Mouse (Mus musculus): ENCODE measurements at regions not wholly inside any gene's neighbourhood (a gene's known extent, or its start where the extent isn't known, plus 50 kb on each side); places are given as distances from the start of the nearest gene placed in this dataset.

- H3K9ac ChIP-seq (replicated peaks) = no peak overlapping the region
- no peak overlapping the region for H3K4me2 ChIP-seq (replicated peaks)
- H3K4me3 ChIP-seq (replicated peaks) = no peak overlapping the region
- no peaks in the 10 kb centered on the region for H3K27me3 ChIP-seq
- WGBS = 92% methylated on average over 4 of the region's 4 CpGs
- H3K9me3 ChIP-seq = no peaks in the 10 kb centered on the region
- no peak for ATAC-seq
- H3K4me1 ChIP-seq (replicated peaks) = peaks cover 9% of the 10 kb centered on the region
- H3K27ac ChIP-seq = no peak overlapping the region
- H3K36me3 ChIP-seq = no peaks in the 10 kb centered on the region
Observed at GRCm38 (mm10) chr3:37909821-37910220, 185.5 kb upstream of the Gm5148 start.

DNA sequence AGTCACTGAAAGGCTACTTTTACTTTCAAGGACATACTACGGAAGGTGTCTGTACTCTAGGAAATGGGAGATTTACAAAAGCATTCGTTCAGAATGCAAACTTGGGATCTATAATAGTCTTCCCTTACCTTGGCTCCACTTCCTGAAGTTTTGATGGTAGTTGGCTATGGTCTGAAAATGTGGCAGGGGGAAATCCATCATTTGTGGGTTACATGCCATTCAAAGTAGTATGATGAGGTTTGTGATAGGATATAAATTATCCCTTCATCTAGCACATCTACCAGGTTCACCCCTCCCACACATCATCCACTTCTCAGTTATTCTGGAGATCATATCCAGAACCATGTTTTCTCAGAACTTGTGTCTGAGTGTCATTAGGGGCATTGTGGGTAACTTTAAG is 184.7 kb upstream of the Gm5148 start:
- no peak overlapping the region for H3K4me3 ChIP-seq (replicated peaks)
- no peak overlapping the region for H3K4me2 ChIP-seq (replicated peaks)
- no peaks in the 10 kb centered on the region for H3K9me3 ChIP-seq
- no peaks in the 10 kb centered on the region for H3K27me3 ChIP-seq
- H3K36me3 ChIP-seq = no peaks in the 10 kb centered on the region
- H3K27ac ChIP-seq = no peak overlapping the region
- H3K4me1 ChIP-seq (replicated peaks) = peaks cover 9% of the 10 kb centered on the region
- no peak for ATAC-seq
- 88% methylated on average over 2 of the region's 2 CpGs for WGBS
- no peak overlapping the region for H3K9ac ChIP-seq (replicated peaks)

DNA sequence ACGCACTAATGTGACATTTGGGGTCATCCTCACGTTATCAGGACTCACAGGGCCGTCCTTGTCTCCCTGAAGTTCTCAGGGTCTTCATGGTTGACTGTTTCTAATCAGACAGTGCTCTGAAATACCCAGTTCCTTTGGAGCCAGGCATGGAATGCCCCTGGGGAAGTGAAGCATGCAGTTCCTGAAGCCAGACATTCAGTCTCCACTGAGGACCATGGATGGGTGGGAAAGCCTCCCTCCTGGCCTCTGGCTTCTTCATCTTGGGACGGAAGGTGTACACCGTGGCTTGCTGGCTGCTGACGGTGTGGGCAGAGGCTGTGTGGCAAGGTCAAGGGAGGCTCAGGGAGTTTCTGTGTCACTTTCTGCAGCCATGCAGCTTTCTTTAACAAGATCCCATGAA is 184.2 kb upstream of the Gm5148 start:
- no peak overlapping the region for H3K9ac ChIP-seq (replicated peaks)
- no peak for ATAC-seq
- no peaks in the 10 kb centered on the region for H3K27me3 ChIP-seq
- WGBS = 61% methylated on average over 6 of the region's 6 CpGs
- H3K27ac ChIP-seq = no peak overlapping the region
- no peaks in the 10 kb centered on the region for H3K9me3 ChIP-seq
- no peaks in the 10 kb centered on the region for H3K36me3 ChIP-seq
- no peak overlapping the region for H3K4me3 ChIP-seq (replicated peaks)
- no peak overlapping the region for H3K4me2 ChIP-seq (replicated peaks)
- H3K4me1 ChIP-seq (replicated peaks) = peaks cover 9% of the 10 kb centered on the region

DNA sequence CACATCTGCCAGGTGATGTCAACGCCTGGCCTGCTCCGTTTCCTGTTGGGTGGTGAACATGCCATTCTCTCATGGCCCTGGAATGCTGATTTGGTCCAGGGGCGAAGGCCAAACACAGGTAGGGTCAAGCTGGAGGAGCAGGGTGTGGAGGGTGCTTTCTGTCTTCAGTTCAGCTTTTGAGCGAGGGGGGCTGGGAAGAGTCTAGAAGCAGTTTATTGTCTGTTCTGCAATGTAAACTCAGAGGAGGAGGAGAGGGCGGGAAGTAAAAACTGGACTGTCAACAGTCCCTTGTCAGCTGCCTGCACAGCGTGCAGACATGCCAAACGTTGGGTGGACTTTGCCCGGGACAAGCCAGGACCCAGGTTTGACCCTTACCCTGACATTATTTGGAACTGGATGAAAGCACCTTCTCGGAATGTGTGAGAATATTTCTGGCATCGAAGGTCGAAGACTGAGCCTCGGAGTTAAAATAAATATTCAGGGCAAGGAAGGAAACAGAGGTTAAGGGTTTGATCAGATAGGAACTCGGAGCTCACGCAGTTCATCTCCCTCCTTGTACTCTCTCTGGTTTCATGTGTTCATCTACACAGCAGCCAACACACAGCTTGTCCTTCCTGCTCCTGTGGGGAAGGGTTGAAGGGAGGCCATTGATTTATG is 183.3 kb upstream of the Gm5148 start:
- H3K4me3 ChIP-seq (replicated peaks) = no peak overlapping the region
- no peak overlapping the region for H3K27ac ChIP-seq
- H3K9ac ChIP-seq (replicated peaks) = no peak overlapping the region
- H3K4me1 ChIP-seq (replicated peaks) = peaks cover 9% of the 10 kb centered on the region
- WGBS = 63% methylated on average over 14 of the region's 14 CpGs
- ATAC-seq = no peak
- H3K27me3 ChIP-seq = no peaks in the 10 kb centered on the region
- no peaks in the 10 kb centered on the region for H3K36me3 ChIP-seq
- H3K4me2 ChIP-seq (replicated peaks) = no peak overlapping the region
- H3K9me3 ChIP-seq = no peaks in the 10 kb centered on the region

DNA sequence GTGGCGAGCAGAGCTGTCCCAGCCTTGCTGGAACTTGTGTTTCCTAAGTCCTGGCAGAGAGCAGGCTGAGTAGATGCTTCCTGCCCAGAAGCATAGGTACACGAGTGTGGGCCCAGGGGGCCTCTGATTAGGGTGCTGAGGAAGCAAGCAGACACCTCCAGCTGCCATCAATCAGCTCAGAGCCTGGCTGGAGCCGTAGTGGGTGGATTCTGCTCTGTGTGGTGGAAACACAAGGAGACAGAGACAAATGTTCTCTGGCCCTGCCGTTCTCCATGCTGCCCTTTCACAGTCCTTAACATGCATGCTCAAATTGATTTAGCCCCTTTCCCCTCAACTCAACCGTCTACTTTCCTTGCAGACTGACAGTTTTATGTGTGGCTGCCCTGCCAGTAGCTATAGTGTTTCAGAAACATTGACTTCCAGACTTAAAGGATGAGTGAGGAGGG is 182.5 kb upstream of the Gm5148 start:
- no peak overlapping the region for H3K27ac ChIP-seq
- H3K4me3 ChIP-seq (replicated peaks) = no peak overlapping the region
- no peak for ATAC-seq
- H3K9me3 ChIP-seq = no peaks in the 10 kb centered on the region
- no peak overlapping the region for H3K9ac ChIP-seq (replicated peaks)
- no peak overlapping the region for H3K4me2 ChIP-seq (replicated peaks)
- H3K27me3 ChIP-seq = no peaks in the 10 kb centered on the region
- 43% methylated on average over 5 of the region's 5 CpGs for WGBS
- H3K36me3 ChIP-seq = no peaks in the 10 kb centered on the region
- H3K4me1 ChIP-seq (replicated peaks) = peaks cover 9% of the 10 kb centered on the region

DNA sequence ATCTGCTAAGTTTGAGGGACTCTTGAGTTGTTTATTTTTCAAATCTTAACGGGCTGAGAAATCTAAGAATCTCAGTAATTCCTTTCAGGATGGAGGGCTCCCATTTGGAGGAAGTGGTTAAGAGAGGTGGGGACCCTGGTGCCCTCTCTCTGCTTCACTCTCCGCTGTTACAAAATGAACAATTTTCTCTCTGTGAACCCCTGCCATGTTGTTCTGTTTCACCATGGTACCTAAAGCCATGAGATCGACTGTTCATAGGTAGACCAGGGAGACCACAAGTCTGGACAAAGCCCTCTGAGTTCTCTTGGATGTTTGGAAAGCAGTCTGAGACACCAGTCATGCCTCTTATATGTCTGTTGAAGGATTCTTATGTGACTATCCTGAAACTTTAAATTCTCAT is 179.9 kb upstream of the Gm5148 start:
- 81% methylated on average over 3 of the region's 3 CpGs for WGBS
- Histone ChIP-seq H3K9me3 (no peaks in the 10 kb centered on the region), H3K36me3 (no peaks in the 10 kb centered on the region), H3K9ac (replicated peaks) (no peak overlapping the region), H3K27ac (no peak overlapping the region), H3K4me1 (replicated peaks) (peaks cover 9% of the 10 kb centered on the region), H3K4me2 (replicated peaks) (no peak overlapping the region), H3K4me3 (replicated peaks) (no peak overlapping the region), H3K27me3 (no peaks in the 10 kb centered on the region)
- no peak for ATAC-seq

GRCm38 (mm10) chr3:37903482-37903881 is 179.2 kb upstream of the Gm5148 start:
- Histone ChIP-seq H3K9ac (replicated peaks) (no peak overlapping the region), H3K9me3 (no peaks in the 10 kb centered on the region), H3K4me3 (replicated peaks) (no peak overlapping the region), H3K27me3 (0 out of 2 replicates have a peak, but pooled peaks cover 3% of the 10 kb centered on the region), H3K4me2 (replicated peaks) (no peak overlapping the region), H3K36me3 (no peaks in the 10 kb centered on the region), H3K4me1 (replicated peaks) (peaks cover 9% of the 10 kb centered on the region), H3K27ac (no peak overlapping the region)
- WGBS = 90% methylated on average over 3 of the region's 3 CpGs
- ATAC-seq = no peak

DNA sequence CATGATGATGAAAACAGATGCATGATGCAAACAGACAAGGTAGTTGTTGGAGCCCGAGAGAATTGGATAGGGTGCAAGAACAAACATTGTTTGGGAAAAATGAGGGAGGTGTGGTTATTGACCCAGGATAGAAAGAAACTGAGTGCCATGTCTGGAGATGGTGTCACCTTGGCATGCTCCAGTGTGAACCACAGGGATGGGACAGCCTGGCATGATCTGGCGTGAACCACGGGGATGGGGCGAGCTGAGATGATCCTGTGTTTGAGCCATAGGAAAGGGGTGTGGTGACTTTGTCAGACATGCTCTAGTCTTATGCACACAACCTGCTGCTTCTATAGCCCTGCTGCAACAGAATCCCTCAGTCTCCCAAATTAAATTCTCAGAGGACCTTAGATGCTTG is 178.7 kb upstream of the Gm5148 start:
- H3K27me3 ChIP-seq = 0 out of 2 replicates have a peak, but pooled peaks cover 3% of the 10 kb centered on the region
- no peak for ATAC-seq
- H3K9ac ChIP-seq (replicated peaks) = no peak overlapping the region
- no peak overlapping the region for H3K4me2 ChIP-seq (replicated peaks)
- no peak overlapping the region for H3K27ac ChIP-seq
- no peak overlapping the region for H3K4me3 ChIP-seq (replicated peaks)
- 97% methylated on average over 4 of the region's 4 CpGs for WGBS
- H3K9me3 ChIP-seq = no peaks in the 10 kb centered on the region
- peaks cover 11% of the 10 kb centered on the region for H3K4me1 ChIP-seq (replicated peaks)
- no peaks in the 10 kb centered on the region for H3K36me3 ChIP-seq

GRCm38 (mm10) chr3:37897392-37897791 is 173.1 kb upstream of the Gm5148 start:
- Histone ChIP-seq H3K4me3 (replicated peaks) (no peak overlapping the region), H3K9me3 (0 out of 2 replicates have a peak, but pooled peaks cover 5% of the 10 kb centered on the region), H3K36me3 (no peaks in the 10 kb centered on the region), H3K4me1 (replicated peaks) (peaks cover 12% of the 10 kb centered on the region), H3K27me3 (0 out of 2 replicates have a peak, but pooled peaks cover 6% of the 10 kb centered on the region), H3K4me2 (replicated peaks) (peak overlapping the region; percentile 50), H3K9ac (replicated peaks) (no peak overlapping the region), H3K27ac (peak overlapping the region; percentile 73; the same call in 1 of the 2 replicates)
- 23% methylated on average over 3 of the region's 3 CpGs for WGBS
- ATAC-seq = peak; percentile 32

GRCm38 (mm10) chr3:37896821-37897311 is 172.6 kb upstream of the Gm5148 start:
- Histone ChIP-seq H3K4me1 (replicated peaks) (peaks cover 12% of the 10 kb centered on the region), H3K4me2 (replicated peaks) (peak overlapping the region; percentile 50), H3K27me3 (0 out of 2 replicates have a peak, but pooled peaks cover 6% of the 10 kb centered on the region), H3K27ac (peak overlapping the region; percentile 73), H3K9ac (replicated peaks) (no peak overlapping the region; the same call in 1 of the 2 replicates), H3K4me3 (replicated peaks) (peak overlapping the region; percentile 26), H3K36me3 (no peaks in the 10 kb centered on the region), H3K9me3 (0 out of 2 replicates have a peak, but pooled peaks cover 5% of the 10 kb centered on the region)
- ATAC-seq = peak; percentile 97
- under 1% methylated on average over 17 of the region's 17 CpGs for WGBS

DNA sequence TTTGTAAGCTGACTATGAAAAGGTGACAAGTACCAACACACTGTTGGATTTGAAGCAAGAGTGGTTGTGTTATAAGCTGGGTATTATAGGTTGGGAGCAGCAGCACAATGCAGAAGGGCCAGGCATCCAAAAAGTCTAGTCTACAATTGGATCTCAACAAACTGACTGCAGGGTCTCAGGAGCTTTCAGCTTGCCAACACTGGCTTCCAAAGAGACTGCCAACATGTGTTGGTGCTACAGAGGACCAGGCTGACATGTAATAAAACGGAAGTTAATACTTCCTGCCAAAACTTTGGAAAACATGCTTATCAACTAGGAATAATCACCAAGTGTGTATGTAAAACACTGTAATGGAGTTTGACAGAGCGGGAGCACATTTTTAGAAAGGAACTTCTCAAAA is 170.3 kb upstream of the Gm5148 start:
- H3K36me3 ChIP-seq = no peaks in the 10 kb centered on the region
- H3K27ac ChIP-seq = no peak overlapping the region
- no peak overlapping the region for H3K9ac ChIP-seq (replicated peaks)
- H3K27me3 ChIP-seq = 0 out of 2 replicates have a peak, but pooled peaks cover 6% of the 10 kb centered on the region
- WGBS = 92% methylated on average over 2 of the region's 2 CpGs
- no peak overlapping the region for H3K4me3 ChIP-seq (replicated peaks)
- H3K4me2 ChIP-seq (replicated peaks) = no peak overlapping the region
- H3K9me3 ChIP-seq = 0 out of 2 replicates have a peak, but pooled peaks cover 5% of the 10 kb centered on the region
- peaks cover 12% of the 10 kb centered on the region for H3K4me1 ChIP-seq (replicated peaks)
- ATAC-seq = no peak

GRCm38 (mm10) chr3:37890202-37890601 is 165.9 kb upstream of the Gm5148 start:
- H3K4me3 ChIP-seq (replicated peaks) = no peak overlapping the region
- no peak overlapping the region for H3K4me2 ChIP-seq (replicated peaks)
- no peak overlapping the region for H3K9ac ChIP-seq (replicated peaks)
- H3K36me3 ChIP-seq = no peaks in the 10 kb centered on the region
- no peaks in the 10 kb centered on the region for H3K4me1 ChIP-seq (replicated peaks)
- peak overlapping the region; percentile 3; the same call in 1 of the 2 replicates for H3K27ac ChIP-seq
- H3K27me3 ChIP-seq = 0 out of 2 replicates have a peak, but pooled peaks cover 3% of the 10 kb centered on the region
- 0 out of 2 replicates have a peak, but pooled peaks cover 5% of the 10 kb centered on the region for H3K9me3 ChIP-seq
- WGBS = 61% methylated on average over 1 of the region's 1 CpGs
- 0 out of 2 replicates have a peak, but pooled peaks have one; percentile 58 for ATAC-seq

Measured in midbrain, embryonic 13.5 days (tissue).